Mouse (Mus musculus): Measurements from ENCODE around the gene Tek. TPM values are rescaled to one million over a fixed set of nuclear protein-coding genes. Genes with fewer than 3 reads are reported as not detected.
A peak's percentile ranks its signal among the peaks of the same experiment; 100 is the strongest.

The Tek gene
- polyA plus RNA-seq, 1 experiment from 2014 or later = 29.0 TPM

GRCm38 (mm10) chr4:94766176-94766575 is 27.1 kb downstream of the Tek start:
- no peak overlapping the region for H3K4me3 ChIP-seq (ENCODE audit: low read length)
- H3K4me2 ChIP-seq (replicated peaks; ENCODE audit: low read depth, low read length) = no peak overlapping the region
- H3K27ac ChIP-seq (ENCODE audit: low read depth, low read length) = no peak overlapping the region
- H3K9ac ChIP-seq (ENCODE audit: low read depth, low read length) = no peak overlapping the region
- H3K9me3 ChIP-seq (ENCODE audit: control insufficient read depth, low read length) = no peaks in the 10 kb centered on the region
- 81% methylated on average over 7 of the region's 7 CpGs for WGBS
- no peaks in the 10 kb centered on the region for H3K36me3 ChIP-seq (ENCODE audit: control insufficient read depth, insufficient read depth, low read length)
- no peaks in the 10 kb centered on the region for H3K4me1 ChIP-seq (ENCODE audit: control insufficient read depth, insufficient read depth, low read length)
- ATAC-seq (ENCODE audit: low FRiP score, low TSS enrichment) = no peak
- no peaks in the 10 kb centered on the region for H3K27me3 ChIP-seq (ENCODE audit: control insufficient read depth, insufficient read depth, low read length)

- WGBS = 77% methylated on average over 3 of the region's 3 CpGs
- Histone ChIP-seq H3K9me3 (ENCODE audit: control insufficient read depth, low read length) (no peaks in the 10 kb centered on the region), H3K27me3 (ENCODE audit: control insufficient read depth, insufficient read depth, low read length) (no peaks in the 10 kb centered on the region), H3K4me2 (replicated peaks; ENCODE audit: low read depth, low read length) (no peak overlapping the region), H3K9ac (ENCODE audit: low read depth, low read length) (no peak overlapping the region), H3K4me3 (ENCODE audit: low read length) (no peak overlapping the region), H3K36me3 (ENCODE audit: control insufficient read depth, insufficient read depth, low read length) (no peaks in the 10 kb centered on the region), H3K4me1 (ENCODE audit: control insufficient read depth, insufficient read depth, low read length) (no peaks in the 10 kb centered on the region), H3K27ac (ENCODE audit: low read depth, low read length) (no peak overlapping the region)
- no peak for ATAC-seq (ENCODE audit: low FRiP score, low TSS enrichment)
Observed at GRCm38 (mm10) chr4:94768624-94769023, 29.5 kb downstream of the Tek start.

DNA sequence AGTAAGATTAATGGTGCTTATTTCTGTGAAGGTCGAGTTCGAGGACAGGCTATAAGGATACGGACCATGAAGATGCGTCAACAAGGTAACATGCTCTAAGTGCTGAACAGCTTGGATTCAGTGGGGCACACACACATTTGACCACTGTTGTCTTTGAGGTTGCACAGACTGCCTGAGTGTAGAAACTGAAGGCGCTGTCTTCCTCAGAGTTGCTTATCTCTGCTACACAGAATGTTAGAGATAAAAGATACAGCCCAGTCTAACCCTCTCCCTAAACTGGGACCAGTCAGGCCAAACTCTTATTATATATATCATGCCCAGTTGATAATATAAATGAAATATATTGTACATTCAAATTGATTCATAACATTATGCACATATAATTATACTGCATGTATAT is 42.0 kb downstream of the Tek start:
- Histone ChIP-seq H3K9ac (ENCODE audit: low read depth, low read length) (no peak overlapping the region), H3K4me3 (ENCODE audit: low read length) (no peak overlapping the region), H3K4me1 (ENCODE audit: control insufficient read depth, insufficient read depth, low read length) (no peaks in the 10 kb centered on the region), H3K27ac (ENCODE audit: low read depth, low read length) (no peak overlapping the region), H3K4me2 (replicated peaks; ENCODE audit: low read depth, low read length) (no peak overlapping the region), H3K27me3 (ENCODE audit: control insufficient read depth, insufficient read depth, low read length) (no peaks in the 10 kb centered on the region), H3K9me3 (ENCODE audit: control insufficient read depth, low read length) (no peaks in the 10 kb centered on the region), H3K36me3 (ENCODE audit: control insufficient read depth, insufficient read depth, low read length) (no peaks in the 10 kb centered on the region)
- 95% methylated on average over 5 of the region's 5 CpGs for WGBS
- ATAC-seq (ENCODE audit: low FRiP score, low TSS enrichment) = no peak

GRCm38 (mm10) chr4:94785921-94786320 is 46.8 kb downstream of the Tek start:
- H3K4me2 ChIP-seq (replicated peaks; ENCODE audit: low read depth, low read length) = no peak overlapping the region
- ATAC-seq (ENCODE audit: low FRiP score, low TSS enrichment) = no peak
- no peak overlapping the region for H3K9ac ChIP-seq (ENCODE audit: low read depth, low read length)
- H3K36me3 ChIP-seq (ENCODE audit: control insufficient read depth, insufficient read depth, low read length) = no peaks in the 10 kb centered on the region
- H3K27me3 ChIP-seq (ENCODE audit: control insufficient read depth, insufficient read depth, low read length) = no peaks in the 10 kb centered on the region
- no peaks in the 10 kb centered on the region for H3K9me3 ChIP-seq (ENCODE audit: control insufficient read depth, low read length)
- no peak overlapping the region for H3K27ac ChIP-seq (ENCODE audit: low read depth, low read length)
- WGBS = 91% methylated on average over 2 of the region's 2 CpGs
- H3K4me3 ChIP-seq (ENCODE audit: low read length) = no peak overlapping the region
- no peaks in the 10 kb centered on the region for H3K4me1 ChIP-seq (ENCODE audit: control insufficient read depth, insufficient read depth, low read length)

DNA sequence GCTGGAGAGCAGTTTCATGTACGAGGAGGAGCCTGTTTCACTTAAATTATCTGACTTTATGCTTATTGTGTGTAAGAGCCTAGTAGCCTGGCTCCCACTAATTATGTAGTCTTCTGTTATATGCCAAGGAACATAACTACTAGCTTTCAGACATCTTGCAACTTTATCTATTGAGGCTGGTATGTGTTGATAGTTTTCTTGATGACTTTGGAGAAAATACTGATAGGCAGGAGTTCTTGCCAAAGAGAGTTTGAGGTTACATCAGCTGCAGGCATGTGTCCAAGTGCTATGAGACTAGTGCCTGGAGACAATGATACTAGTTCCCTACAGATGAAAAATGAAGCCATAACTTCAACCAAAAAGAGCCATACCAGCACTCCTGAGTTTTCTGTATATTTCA is 64.1 kb downstream of the Tek start:
- H3K9me3 ChIP-seq (ENCODE audit: control insufficient read depth, low read length) = no peaks in the 10 kb centered on the region
- H3K36me3 ChIP-seq (ENCODE audit: control insufficient read depth, insufficient read depth, low read length) = no peaks in the 10 kb centered on the region
- ATAC-seq (ENCODE audit: low FRiP score, low TSS enrichment) = no peak
- H3K27ac ChIP-seq (ENCODE audit: low read depth, low read length) = no peak overlapping the region
- no peaks in the 10 kb centered on the region for H3K27me3 ChIP-seq (ENCODE audit: control insufficient read depth, insufficient read depth, low read length)
- WGBS = 72% methylated on average over 1 of the region's 1 CpGs
- no peak overlapping the region for H3K4me2 ChIP-seq (replicated peaks; ENCODE audit: low read depth, low read length)
- no peak overlapping the region for H3K9ac ChIP-seq (ENCODE audit: low read depth, low read length)
- no peaks in the 10 kb centered on the region for H3K4me1 ChIP-seq (ENCODE audit: control insufficient read depth, insufficient read depth, low read length)
- H3K4me3 ChIP-seq (ENCODE audit: low read length) = no peak overlapping the region

GRCm38 (mm10) chr4:94810616-94811015 is 71.5 kb downstream of the Tek start:
- no peak overlapping the region for H3K4me2 ChIP-seq (replicated peaks; ENCODE audit: low read depth, low read length)
- no peak overlapping the region for H3K9ac ChIP-seq (ENCODE audit: low read depth, low read length)
- H3K4me1 ChIP-seq (ENCODE audit: control insufficient read depth, insufficient read depth, low read length) = no peaks in the 10 kb centered on the region
- no peaks in the 10 kb centered on the region for H3K36me3 ChIP-seq (ENCODE audit: control insufficient read depth, insufficient read depth, low read length)
- 79% methylated on average over 1 of the region's 1 CpGs for WGBS
- H3K27ac ChIP-seq (ENCODE audit: low read depth, low read length) = no peak overlapping the region
- H3K9me3 ChIP-seq (ENCODE audit: control insufficient read depth, low read length) = no peaks in the 10 kb centered on the region
- H3K4me3 ChIP-seq (ENCODE audit: low read length) = no peak overlapping the region
- ATAC-seq (ENCODE audit: low FRiP score, low TSS enrichment) = no peak
- H3K27me3 ChIP-seq (ENCODE audit: control insufficient read depth, insufficient read depth, low read length) = no peaks in the 10 kb centered on the region

DNA sequence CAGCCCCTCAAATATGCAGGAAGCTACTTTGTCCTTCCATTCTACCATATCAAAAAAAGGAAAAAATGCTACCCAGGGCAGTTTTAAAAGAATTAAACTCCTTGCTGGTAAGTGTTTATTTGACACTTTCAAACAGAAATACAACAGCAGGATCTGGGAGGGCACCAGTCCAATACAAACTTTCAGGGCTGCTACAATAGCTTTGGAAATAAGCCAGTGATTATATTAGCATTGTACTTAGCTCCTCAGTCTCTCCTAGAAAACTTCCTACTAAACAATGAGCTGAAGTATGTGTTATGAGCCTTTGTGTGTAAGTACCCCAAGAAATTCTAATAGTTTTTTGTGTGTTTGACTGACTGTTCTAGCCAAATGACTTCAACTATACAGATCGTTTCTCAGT is 87.8 kb downstream of the Tek start:
- Histone ChIP-seq H3K9ac (ENCODE audit: low read depth, low read length) (no peak overlapping the region), H3K27ac (ENCODE audit: low read depth, low read length) (no peak overlapping the region), H3K4me1 (ENCODE audit: control insufficient read depth, insufficient read depth, low read length) (no peaks in the 10 kb centered on the region), H3K4me3 (ENCODE audit: low read length) (no peak overlapping the region), H3K36me3 (ENCODE audit: control insufficient read depth, insufficient read depth, low read length) (no peaks in the 10 kb centered on the region), H3K27me3 (ENCODE audit: control insufficient read depth, insufficient read depth, low read length) (no peaks in the 10 kb centered on the region), H3K9me3 (ENCODE audit: control insufficient read depth, low read length) (peaks cover 3% of the 10 kb centered on the region; the same call in 1 of the 2 replicates), H3K4me2 (replicated peaks; ENCODE audit: low read depth, low read length) (no peak overlapping the region)
- ATAC-seq (ENCODE audit: low FRiP score, low TSS enrichment) = no peak
- WGBS = 73% methylated on average over 1 of the region's 1 CpGs

- no peak overlapping the region for H3K27ac ChIP-seq (ENCODE audit: low read depth, low read length)
- ATAC-seq (ENCODE audit: low FRiP score, low TSS enrichment) = no peak
- no peak overlapping the region for H3K4me3 ChIP-seq (ENCODE audit: low read length)
- H3K4me2 ChIP-seq (replicated peaks; ENCODE audit: low read depth, low read length) = no peak overlapping the region
- 35% methylated on average over 5 of the region's 5 CpGs for WGBS
- no peaks in the 10 kb centered on the region for H3K27me3 ChIP-seq (ENCODE audit: control insufficient read depth, insufficient read depth, low read length)
- H3K9me3 ChIP-seq (ENCODE audit: control insufficient read depth, low read length) = peaks cover 3% of the 10 kb centered on the region; the same call in 1 of the 2 replicates
- H3K9ac ChIP-seq (ENCODE audit: low read depth, low read length) = no peak overlapping the region
- no peaks in the 10 kb centered on the region for H3K36me3 ChIP-seq (ENCODE audit: control insufficient read depth, insufficient read depth, low read length)
- H3K4me1 ChIP-seq (ENCODE audit: control insufficient read depth, insufficient read depth, low read length) = no peaks in the 10 kb centered on the region
Observed at GRCm38 (mm10) chr4:94827429-94827828, 88.3 kb downstream of the Tek start.

- no peak overlapping the region for H3K9ac ChIP-seq (ENCODE audit: low read depth, low read length)
- WGBS = 44% methylated on average over 6 of the region's 6 CpGs
- no peaks in the 10 kb centered on the region for H3K4me1 ChIP-seq (ENCODE audit: control insufficient read depth, insufficient read depth, low read length)
- H3K4me2 ChIP-seq (replicated peaks; ENCODE audit: low read depth, low read length) = no peak overlapping the region
- no peak overlapping the region for H3K27ac ChIP-seq (ENCODE audit: low read depth, low read length)
- no peaks in the 10 kb centered on the region for H3K9me3 ChIP-seq (ENCODE audit: control insufficient read depth, low read length)
- 0 out of 2 replicates have a peak, but pooled peaks have one; percentile 24 for ATAC-seq (ENCODE audit: low FRiP score, low TSS enrichment)
- H3K36me3 ChIP-seq (ENCODE audit: control insufficient read depth, insufficient read depth, low read length) = no peaks in the 10 kb centered on the region
- H3K27me3 ChIP-seq (ENCODE audit: control insufficient read depth, insufficient read depth, low read length) = no peaks in the 10 kb centered on the region
- no peak overlapping the region for H3K4me3 ChIP-seq (ENCODE audit: low read length)
Observed at GRCm38 (mm10) chr4:94829924-94830386, 90.9 kb downstream of the Tek start.

Data from kidney, embryonic 14.5 days (tissue).